Mouse (Mus musculus): ENCODE data around the gene Ccdc78.

DNA sequence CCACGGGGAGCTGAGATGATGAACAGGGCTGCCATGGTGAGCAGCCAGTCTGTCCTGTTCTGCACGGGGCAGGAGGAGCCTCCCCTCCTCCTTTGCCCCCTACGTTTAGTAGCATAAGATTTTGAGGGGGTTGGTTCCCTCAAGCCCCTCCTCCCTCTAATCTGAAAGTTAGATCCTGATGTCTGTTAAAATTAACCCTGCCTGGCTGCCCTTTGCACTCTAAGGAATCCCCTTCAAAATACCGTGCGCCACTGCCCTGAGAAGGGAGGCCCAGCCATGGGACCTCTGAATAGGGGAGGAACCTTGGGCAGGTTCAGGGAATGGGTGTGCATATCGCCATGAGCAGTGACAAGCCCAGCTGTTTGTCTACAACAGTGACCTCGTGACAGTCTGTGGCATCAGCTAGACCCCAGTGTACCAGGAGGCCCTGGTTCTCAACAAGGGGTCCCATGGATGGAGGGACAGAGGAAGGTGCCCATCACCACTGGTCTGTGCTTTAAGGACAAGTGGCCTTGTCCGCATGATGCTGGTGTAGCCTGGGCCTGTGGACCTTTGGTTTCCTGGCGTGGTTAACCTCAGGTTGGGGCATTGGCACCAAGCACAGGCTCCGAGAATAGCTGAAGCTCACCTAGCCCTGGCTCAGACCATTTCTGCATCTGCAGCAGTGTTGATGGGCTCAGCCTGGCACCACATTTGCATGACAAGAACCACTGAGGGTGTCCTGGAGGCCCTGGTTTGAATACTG is 10.9 kb upstream of the Ccdc78 start:
- TF ChIP-seq MAFK (IDR thresholded peaks at IDR 0.05; ENCODE audit: insufficient read depth, low read depth, low read length): no peak
- no peak for TF ChIP-seq CHD2 (IDR thresholded peaks at IDR 0.05; ENCODE audit: low read depth, low read length)

Measured in ES-E14 (cell line).